Mouse (Mus musculus) heart, embryonic 10.5 days (tissue): Measurements from ENCODE around the gene Nsmf. TPM values are rescaled to one million over a fixed set of nuclear protein-coding genes. Genes with fewer than 3 reads are reported as not detected.

Experiments
- DNase-seq: peaks from one replicate; pipeline ENCODE4 v3.0.0-alpha.2; 2017; ENCODE audit warnings: low spot score
- H3K27ac ChIP-seq: fragments of 300-500 bp; sonication (generic); 2 replicates; pipeline ENCODE4 v1.5.1; 2016; ENCODE audit warnings: mild to moderate bottlenecking
- H3K27me3 ChIP-seq: fragments of 300-500 bp; sonication (generic); 2 replicates; pipeline ENCODE4 v1.6.1; 2016; ENCODE audit warnings: mild to moderate bottlenecking; ENCODE audit not compliant: poor library complexity, insufficient read depth, severe bottlenecking
- H3K36me3 ChIP-seq: fragments of 300-500 bp; sonication (generic); 2 replicates; pipeline ENCODE4 v1.6.1; 2016; ENCODE audit warnings: mild to moderate bottlenecking, moderate library complexity
- H3K4me1 ChIP-seq: fragments of 300-500 bp; sonication (generic); 2 replicates; pipeline ENCODE4 v1.6.1; 2016; ENCODE audit warnings: mild to moderate bottlenecking
- H3K4me3 ChIP-seq: fragments of 300-500 bp; sonication (generic); 2 replicates; pipeline ENCODE4 v1.5.1; 2016; ENCODE audit warnings: mild to moderate bottlenecking, moderate library complexity
- H3K9me3 ChIP-seq: fragments of 300-500 bp; sonication (generic); 2 replicates; pipeline ENCODE4 v1.6.1; 2016; ENCODE audit warnings: mild to moderate bottlenecking, moderate library complexity
- WGBS: fragments of 180-500 bp; shearing (Covaris S2); methylation state at CpG from one replicate; pipeline ENCODE4 v1.1.7; 2016; 5-methylcytosine and 5-hydroxymethylcytosine counted together
- microRNA-seq: library from miRNA; unstranded; fragments of <30 nt; microRNA quantifications from one replicate; pipeline ENCODE4, GENCODE M21; 2017
- polyA plus RNA-seq: library from polyadenylated mRNA; unstranded; fragments of >200 nt; fragmentation: Nextera tagmentation; extraction: Ambion mirVana; gene quantifications from 2 replicates; pipeline ENCODE4 v1.2.1, GENCODE M21; 2016

The Nsmf gene
- polyA plus RNA-seq, 1 experiment from 2014 or later: 53.2 TPM

- Histone ChIP-seq H3K4me1 (peaks cover 9% of the 10 kb centered on the region), H3K27me3 (peaks cover 61% of the 10 kb centered on the region), H3K27ac (no peak within 1 kb of the TSS), H3K4me3 (peak within 1 kb of the TSS; percentile 42), H3K36me3 (no peaks in the 10 kb centered on the region), H3K9me3 (no peaks in the 10 kb centered on the region)
- WGBS: 41% methylated on average over 28 of the region's 28 CpGs
- DNase-seq: peak; percentile 84
Observed at GRCm38 (mm10) chr2:25095109-25095850, 41.1 kb downstream of the Nsmf start, which contains the start of gene Noxa1. Noxa1 (minus strand) TSS chr2:25095149.

DNA sequence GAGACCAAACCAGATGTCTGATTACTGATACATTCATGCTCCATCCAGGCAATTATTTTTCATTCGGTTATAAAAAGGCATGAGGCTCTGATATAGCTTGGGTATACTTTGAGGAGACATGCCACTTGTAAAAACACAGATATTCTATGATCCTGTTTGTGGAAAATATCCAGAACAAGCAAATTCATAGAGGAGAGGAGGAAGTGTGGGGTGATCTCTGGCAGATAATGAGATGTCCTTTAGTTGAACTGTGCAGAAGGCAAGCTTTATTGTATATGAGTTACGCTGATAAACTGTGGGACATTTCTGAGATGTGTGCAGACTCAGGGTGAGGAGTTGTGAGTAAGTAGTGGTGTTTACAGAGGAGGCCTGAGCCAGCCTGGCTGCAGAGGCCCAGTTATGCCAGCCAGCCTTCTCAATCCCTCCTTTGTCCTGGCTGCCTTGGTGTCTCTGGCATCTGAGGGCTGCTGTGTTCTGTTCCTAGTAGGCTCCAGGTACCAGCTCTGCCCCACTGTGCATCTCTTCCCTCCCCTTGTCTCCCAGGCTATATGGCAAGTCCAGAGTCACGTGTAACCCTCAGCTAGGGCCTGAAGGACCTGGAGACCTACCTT lies 44.0 kb downstream of the Nsmf start:
- peaks cover 9% of the 10 kb centered on the region for H3K4me1 ChIP-seq
- H3K36me3 ChIP-seq: no peaks in the 10 kb centered on the region
- H3K4me3 ChIP-seq: no peak overlapping the region
- H3K27me3 ChIP-seq: peaks cover 49% of the 10 kb centered on the region
- H3K9me3 ChIP-seq: no peaks in the 10 kb centered on the region
- no peak overlapping the region for H3K27ac ChIP-seq
- no peak for DNase-seq
- WGBS: 60% methylated on average over 3 of the region's 3 CpGs

DNA sequence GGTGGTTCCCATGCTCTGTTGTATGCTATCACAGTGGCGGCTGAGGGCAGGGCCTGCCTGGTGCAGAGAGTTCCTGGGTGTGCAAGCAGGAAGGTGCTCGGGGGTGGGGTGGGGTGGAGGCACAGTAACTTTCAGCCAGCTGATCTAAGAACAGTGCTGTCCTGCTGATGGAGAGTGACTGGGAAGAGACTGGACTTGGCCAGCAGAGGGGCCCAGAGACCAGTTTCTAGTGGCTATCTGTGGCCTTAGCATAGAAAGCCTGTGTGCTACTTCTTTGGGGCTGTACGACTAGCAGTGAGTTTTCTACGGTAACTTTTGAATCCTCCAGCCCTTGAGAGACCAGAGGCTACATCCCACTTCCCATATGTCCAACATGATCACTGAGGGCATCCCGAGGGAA lies 44.8 kb downstream of the Nsmf start:
- H3K9me3 ChIP-seq: no peaks in the 10 kb centered on the region
- peaks cover 44% of the 10 kb centered on the region for H3K27me3 ChIP-seq
- H3K4me1 ChIP-seq: peaks cover 9% of the 10 kb centered on the region
- no peak overlapping the region for H3K27ac ChIP-seq
- H3K4me3 ChIP-seq: no peak overlapping the region
- no peaks in the 10 kb centered on the region for H3K36me3 ChIP-seq
- WGBS: 51% methylated on average over 5 of the region's 5 CpGs
- peak; percentile 81 for DNase-seq

- DNase-seq: no peak
- Histone ChIP-seq H3K36me3 (no peaks in the 10 kb centered on the region), H3K27ac (no peak overlapping the region), H3K4me1 (peaks cover 9% of the 10 kb centered on the region), H3K4me3 (no peak overlapping the region), H3K9me3 (no peaks in the 10 kb centered on the region), H3K27me3 (peaks cover 36% of the 10 kb centered on the region)
- WGBS: 66% methylated on average over 3 of the region's 3 CpGs
Observed at GRCm38 (mm10) chr2:25099703-25100102, 45.5 kb downstream of the Nsmf start.

DNA sequence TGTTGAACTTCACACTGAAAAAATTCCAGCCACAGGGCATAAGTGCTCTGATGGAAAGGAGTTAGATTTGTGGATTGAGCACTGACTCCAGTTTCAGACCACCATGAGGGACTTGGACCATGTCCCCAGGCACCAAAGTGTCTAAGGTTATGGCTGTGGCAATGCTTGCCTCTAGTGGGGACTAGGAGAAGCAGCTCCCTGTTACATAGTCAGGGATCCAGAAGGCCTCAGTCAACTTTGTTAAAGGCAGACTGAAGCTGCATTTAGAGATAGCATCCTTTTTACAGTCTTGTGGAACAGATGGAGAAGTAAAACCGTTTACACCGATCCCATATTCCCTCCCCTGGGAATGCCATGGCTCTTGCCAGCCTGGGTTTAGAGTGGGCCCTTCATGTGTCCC lies 50.0 kb downstream of the Nsmf start:
- Histone ChIP-seq H3K36me3 (no peaks in the 10 kb centered on the region), H3K9me3 (no peaks in the 10 kb centered on the region), H3K4me3 (no peak overlapping the region), H3K27ac (no peak overlapping the region), H3K27me3 (peaks cover 10% of the 10 kb centered on the region; the same call in 1 of the 2 replicates), H3K4me1 (peaks cover 11% of the 10 kb centered on the region; the same call in 1 of the 2 replicates)
- DNase-seq: no peak
- WGBS: 85% methylated on average over 2 of the region's 2 CpGs

- no peaks in the 10 kb centered on the region for H3K9me3 ChIP-seq
- H3K4me3 ChIP-seq: no peak overlapping the region
- no peaks in the 10 kb centered on the region for H3K36me3 ChIP-seq
- DNase-seq: no peak
- H3K27ac ChIP-seq: no peak overlapping the region
- WGBS: 55% methylated on average over 3 of the region's 3 CpGs
- peaks cover 17% of the 10 kb centered on the region for H3K4me1 ChIP-seq
- H3K27me3 ChIP-seq: peaks cover 5% of the 10 kb centered on the region; the same call in 1 of the 2 replicates
Observed at GRCm38 (mm10) chr2:25106045-25106444, 51.9 kb downstream of the Nsmf start.

- no peak for DNase-seq
- Histone ChIP-seq H3K4me3 (no peak overlapping the region), H3K27ac (0 out of 2 replicates have a peak overlapping the region, but pooled peaks have one; percentile 16), H3K4me1 (peaks cover 22% of the 10 kb centered on the region), H3K9me3 (no peaks in the 10 kb centered on the region), H3K27me3 (no peaks in the 10 kb centered on the region), H3K36me3 (no peaks in the 10 kb centered on the region)
Observed at GRCm38 (mm10) chr2:25109487-25109886, 55.3 kb downstream of the Nsmf start.

DNA sequence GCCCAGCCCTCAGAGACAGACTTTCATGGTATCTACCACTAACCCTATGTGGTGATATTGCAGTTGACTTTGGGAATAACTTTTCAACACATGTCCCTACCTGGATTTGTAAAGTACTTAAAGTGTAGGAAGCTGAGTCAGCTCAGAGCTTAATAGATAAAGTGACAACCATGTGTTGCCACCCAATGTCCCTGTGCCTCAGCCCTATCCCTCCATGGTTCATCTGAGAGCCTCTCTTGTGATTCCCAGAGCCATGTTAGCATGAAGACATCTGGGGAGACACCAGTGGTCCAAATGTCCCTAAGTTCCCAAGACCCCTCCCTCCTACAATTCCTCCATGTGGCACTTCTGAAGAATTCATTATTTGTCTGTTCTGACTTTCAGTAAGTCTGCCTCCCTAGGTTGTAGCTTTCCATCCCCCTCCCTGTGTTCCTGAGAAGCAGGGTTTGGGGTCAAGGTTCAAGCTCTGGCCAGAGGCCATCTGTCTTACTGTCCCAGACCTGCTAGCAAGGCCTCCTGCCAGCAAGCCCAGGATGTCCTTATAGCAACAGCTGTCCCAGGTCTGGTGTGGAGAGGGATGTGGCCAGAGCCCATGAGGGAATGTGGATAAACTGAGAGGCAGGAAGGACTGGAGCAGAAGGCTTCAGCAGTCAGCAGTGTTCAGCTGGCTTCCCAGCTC lies 56.5 kb downstream of the Nsmf start:
- H3K27me3 ChIP-seq: no peaks in the 10 kb centered on the region
- H3K9me3 ChIP-seq: no peaks in the 10 kb centered on the region
- no peak overlapping the region for H3K4me3 ChIP-seq
- peaks cover 24% of the 10 kb centered on the region for H3K4me1 ChIP-seq
- H3K27ac ChIP-seq: peak overlapping the region; percentile 65
- DNase-seq: no peak
- no peaks in the 10 kb centered on the region for H3K36me3 ChIP-seq

DNA sequence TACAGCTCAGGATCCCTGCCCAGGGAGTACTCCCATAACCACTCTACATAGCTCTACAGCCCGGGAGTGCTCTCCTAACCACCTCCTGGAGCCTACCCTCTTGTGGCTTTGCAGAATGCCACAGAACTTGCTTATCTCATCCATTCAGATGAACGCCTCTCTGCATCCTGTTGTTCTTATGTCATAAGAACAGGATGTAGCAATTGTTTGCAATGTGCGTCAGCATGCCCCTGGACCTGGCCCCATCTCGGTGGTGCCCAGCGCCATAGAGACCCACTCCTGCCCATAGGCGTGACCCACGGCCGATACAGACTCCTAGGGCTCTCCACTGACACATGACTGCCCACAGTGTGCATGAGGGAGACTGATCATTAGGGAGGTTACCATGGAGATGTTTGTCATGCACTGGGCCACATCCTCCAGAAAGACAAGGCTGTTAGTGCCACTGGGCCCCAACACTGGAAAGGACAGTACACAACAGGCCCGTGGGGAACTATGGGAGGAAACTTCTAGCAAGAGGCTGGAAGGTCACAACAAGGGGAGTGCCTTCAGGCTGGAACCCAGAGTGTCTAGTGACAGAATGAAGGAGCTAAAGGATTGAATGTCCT lies 57.1 kb downstream of the Nsmf start:
- H3K4me1 ChIP-seq: peaks cover 20% of the 10 kb centered on the region
- DNase-seq: no peak
- H3K27me3 ChIP-seq: no peaks in the 10 kb centered on the region
- no peak overlapping the region for H3K4me3 ChIP-seq
- H3K27ac ChIP-seq: peak overlapping the region; percentile 65
- WGBS: 51% methylated on average over 9 of the region's 9 CpGs
- H3K9me3 ChIP-seq: no peaks in the 10 kb centered on the region
- no peaks in the 10 kb centered on the region for H3K36me3 ChIP-seq

Small RNA genes lying within 50 kb of the gene (microRNA-seq; reads per million reads assigned to microRNA genes)
- gene Gm24328 (not detected), gene Mir7664 (not detected)

Other genes with a start within 250 kb of the Nsmf start
- gene Ehmt1, start 134.7 kb upstream of the Nsmf start, polyA plus RNA-seq: 73.0 and 85.4 TPM in 2 replicates
- gene Arrdc1, start 119.1 kb upstream of the Nsmf start, polyA plus RNA-seq: 15.3 and 19.5 TPM in 2 replicates
- 16.8 and 20.8 TPM in 2 replicates for gene Zmynd19, start 104.6 kb upstream of the Nsmf start, polyA plus RNA-seq
- 20.1 and 27.6 TPM in 2 replicates for gene Dph7, start 92.0 kb upstream of the Nsmf start, polyA plus RNA-seq
- gene Mrpl41, start 79.3 kb upstream of the Nsmf start, polyA plus RNA-seq: 126 and 132 TPM in 2 replicates
- 7.9 and 9.3 TPM in 2 replicates for gene Pnpla7, start 78.3 kb upstream of the Nsmf start, polyA plus RNA-seq
- gene Entpd8, start 25.9 kb downstream of the Nsmf start, polyA plus RNA-seq: 0.13 TPM in 1 of 2 replicates, not detected in the other
- 0.14 TPM in 1 of 2 replicates, not detected in the other for gene Noxa1, start 40.8 kb downstream of the Nsmf start, polyA plus RNA-seq
- 5.7 and 5.9 TPM in 2 replicates for gene Nrarp, start 126.4 kb downstream of the Nsmf start, polyA plus RNA-seq
- gene Tor4a, start 142.5 kb downstream of the Nsmf start, polyA plus RNA-seq: 7.7 and 8.4 TPM in 2 replicates
- gene Nelfb, start 157.1 kb downstream of the Nsmf start, polyA plus RNA-seq: 90.9 and 99.8 TPM in 2 replicates
- gene Stpg3, start 160.3 kb downstream of the Nsmf start, polyA plus RNA-seq: 0.10 TPM in 1 of 2 replicates, not detected in the other
- gene Fam166a, start 164.4 kb downstream of the Nsmf start, polyA plus RNA-seq: 0.92 TPM in 1 of 2 replicates, not detected in the other
- gene Tubb4b, start 170.3 kb downstream of the Nsmf start, polyA plus RNA-seq: 544 and 610 TPM in 2 replicates
- gene Slc34a3, start 180.0 kb downstream of the Nsmf start, polyA plus RNA-seq: not detected in 2 replicates
- gene Rnf224, start 182.4 kb downstream of the Nsmf start, polyA plus RNA-seq: 0.08 TPM in 1 of 2 replicates, not detected in the other
- gene Rnf208, start 187.9 kb downstream of the Nsmf start, polyA plus RNA-seq: 6.4 and 9.1 TPM in 2 replicates
- gene Cysrt1, start 188.1 kb downstream of the Nsmf start, polyA plus RNA-seq: not detected in 2 replicates
- 4.0 and 6.0 TPM in 2 replicates for gene AL732309.1, start 192.5 kb downstream of the Nsmf start, polyA plus RNA-seq
- gene Tmem203, start 201.1 kb downstream of the Nsmf start, polyA plus RNA-seq: 17.1 and 19.0 TPM in 2 replicates
- 5.1 and 6.4 TPM in 2 replicates for gene Tprn, start 208.3 kb downstream of the Nsmf start, polyA plus RNA-seq
- gene Ssna1, start 218.1 kb downstream of the Nsmf start, polyA plus RNA-seq: 164 and 199 TPM in 2 replicates
- gene Anapc2, start 218.1 kb downstream of the Nsmf start, polyA plus RNA-seq: 101 and 113 TPM in 2 replicates
- gene Tmem210, start 233.8 kb downstream of the Nsmf start, polyA plus RNA-seq: not detected in 2 replicates
- not detected in 2 replicates for gene Lrrc26, start 235.6 kb downstream of the Nsmf start, polyA plus RNA-seq